9 mouse cellular contexts compared by ENCODE assay signal in the genomic region with DNA sequence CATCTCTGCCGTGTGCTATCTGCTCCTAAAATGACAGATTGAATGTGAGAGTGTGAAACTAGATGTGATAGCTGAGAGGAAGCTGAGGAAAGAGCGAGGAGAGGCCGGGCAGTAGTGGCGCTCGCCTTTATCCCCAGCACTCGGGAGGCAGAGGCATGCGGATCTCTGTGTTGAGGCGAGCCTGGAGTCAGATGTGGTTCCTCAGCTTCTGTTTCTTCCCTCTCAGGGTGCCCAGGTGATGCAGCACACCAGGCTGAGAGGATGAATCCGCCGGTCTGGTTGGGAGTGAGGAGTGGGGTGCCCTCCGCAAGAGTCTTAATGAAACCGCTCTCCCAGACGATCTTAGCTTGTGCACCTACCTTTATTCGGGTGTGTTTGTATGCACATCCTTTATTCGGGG. TPM values are rescaled to one million over a fixed set of nuclear protein-coding genes. Genes with fewer than 3 reads are reported as not detected.
DNase-seq lines count a peak whose midpoint lies in the region; ATAC-seq and TF ChIP-seq lines count a peak whose summit lies in the region.
"Had no signal": no experiment of that assay in that cellular context is flagged by ENCODE, and none has a peak within 500 bp of the region (broad histone marks: within the 10 kb centered on the region; RNA-seq: fewer than 3 reads in every experiment).

No protein-coding gene starts in this region.

- no peaks in the 10 kb centered on the region for H3K36me3 ChIP-seq in kidney, embryonic 15.5 days
- no peaks in the 10 kb centered on the region for H3K36me3 ChIP-seq in embryonic facial prominence, embryonic 15.5 days
- no peaks in the 10 kb centered on the region for H3K36me3 ChIP-seq in intestine, postnatal 0 days (ENCODE audit: control insufficient read depth, insufficient read depth)
- no peaks in the 10 kb centered on the region for H3K36me3 ChIP-seq in neural tube, embryonic 12.5 days

- peak overlapping the region; percentile 54 for H3K4me2 ChIP-seq in kidney, embryonic 15.5 days
- peak overlapping the region; percentile 55 for H3K4me2 ChIP-seq in embryonic facial prominence, embryonic 15.5 days (replicated peaks)
- H3K4me2 ChIP-seq in intestine, postnatal 0 days (replicated peaks; ENCODE audit: low read depth), result peak overlapping the region; percentile 43
- peak overlapping the region; percentile 51 for H3K4me2 ChIP-seq in neural tube, embryonic 12.5 days (replicated peaks)

- peak overlapping the region; percentile 27; the same call in 1 of the 2 replicates for H3K4me3 ChIP-seq in kidney, embryonic 15.5 days (replicated peaks)
- H3K4me3 ChIP-seq in embryonic facial prominence, embryonic 15.5 days (replicated peaks), result peak overlapping the region; percentile 34
- H3K4me3 ChIP-seq in intestine, postnatal 0 days (ENCODE audit: low read depth, low read length), result 0 out of 2 replicates have a peak overlapping the region, but pooled peaks have one; percentile 2
- H3K4me3 ChIP-seq in neural tube, embryonic 12.5 days, result no peak overlapping the region

- DNase-seq in kidney, postnatal 36 days, result no peak
- DNase-seq in right cerebral cortex, postnatal 10 days (ENCODE audit: low spot score in 2 of 2), result no peak
- DNase-seq in gastrocnemius, postnatal 36 days, result no peak
- no peak for DNase-seq in spleen, postnatal 4 days (ENCODE audit: low spot score in 2 of 2)
- DNase-seq: kidney, adult 11 months had no signal

- H3K9ac ChIP-seq in kidney, embryonic 15.5 days, result 0 out of 2 replicates have a peak overlapping the region, but pooled peaks have one; percentile 15
- H3K9ac ChIP-seq in embryonic facial prominence, embryonic 15.5 days, result 0 out of 2 replicates have a peak overlapping the region, but pooled peaks have one; percentile 15
- H3K9ac ChIP-seq in intestine, postnatal 0 days (ENCODE audit: low read depth, low read length), result no peak overlapping the region
- 0 out of 2 replicates have a peak overlapping the region, but pooled peaks have one; percentile 22 for H3K9ac ChIP-seq in neural tube, embryonic 12.5 days

- no peaks in the 10 kb centered on the region; the same call in 1 of the 2 replicates for H3K27me3 ChIP-seq in kidney, embryonic 15.5 days
- no peaks in the 10 kb centered on the region for H3K27me3 ChIP-seq in embryonic facial prominence, embryonic 15.5 days
- H3K27me3 ChIP-seq in intestine, postnatal 0 days (replicated peaks; ENCODE audit: control insufficient read depth, insufficient read depth, low read length), result no peaks in the 10 kb centered on the region
- H3K27me3 ChIP-seq in neural tube, embryonic 12.5 days (replicated peaks), result peaks cover 6% of the 10 kb centered on the region; the same call in 1 of the 2 replicates

- TF ChIP-seq CTCF in intestine, postnatal 0 days (IDR thresholded peaks at IDR 0.05; ENCODE audit: low read depth), result no peak

- peak overlapping the region; percentile 59 for H3K27ac ChIP-seq in kidney, embryonic 15.5 days
- peak overlapping the region; percentile 60 for H3K27ac ChIP-seq in embryonic facial prominence, embryonic 15.5 days (replicated peaks)
- no peak overlapping the region for H3K27ac ChIP-seq in intestine, postnatal 0 days (ENCODE audit: low read depth, low read length)
- H3K27ac ChIP-seq in neural tube, embryonic 12.5 days, result no peak overlapping the region

- peaks cover 62% of the 10 kb centered on the region for H3K4me1 ChIP-seq in kidney, embryonic 15.5 days
- H3K4me1 ChIP-seq in embryonic facial prominence, embryonic 15.5 days, result peaks cover 31% of the 10 kb centered on the region
- H3K4me1 ChIP-seq in intestine, postnatal 0 days (replicated peaks; ENCODE audit: control insufficient read depth, insufficient read depth, low read length), result peaks cover 10% of the 10 kb centered on the region; the same call in 1 of the 2 replicates
- H3K4me1 ChIP-seq in neural tube, embryonic 12.5 days, result peaks cover 22% of the 10 kb centered on the region

- no peaks in the 10 kb centered on the region for H3K9me3 ChIP-seq in kidney, embryonic 15.5 days (replicated peaks)
- H3K9me3 ChIP-seq in embryonic facial prominence, embryonic 15.5 days (replicated peaks), result no peaks in the 10 kb centered on the region
- H3K9me3 ChIP-seq in intestine, postnatal 0 days (ENCODE audit: control insufficient read depth), result no peaks in the 10 kb centered on the region
- no peaks in the 10 kb centered on the region for H3K9me3 ChIP-seq in neural tube, embryonic 12.5 days

- no peak for ATAC-seq in kidney, embryonic 15.5 days (replicated peaks; ENCODE audit: low FRiP score)
- no peak for ATAC-seq in embryonic facial prominence, embryonic 15.5 days (ENCODE audit: insufficient number of reproducible peaks, low FRiP score, low TSS enrichment, low read depth)
- no peak for ATAC-seq in intestine, postnatal 0 days
- ATAC-seq in neural tube, embryonic 12.5 days (ENCODE audit: low FRiP score, low read depth), result no peak

- intact Hi-C loops in gastrocnemius, postnatal 36 days (cut with DNase I), result loop anchor here (5.0 to 10.0 kb wide), 3 partner anchors 47 to 355 kb away; a partner anchor contains a TSS

- WGBS in kidney, embryonic 15.5 days, result 70% methylated on average over 15 of the region's 15 CpGs
- WGBS in embryonic facial prominence, embryonic 15.5 days, result 60% methylated on average over 15 of the region's 15 CpGs
- 66% methylated on average over 15 of the region's 15 CpGs for WGBS in intestine, postnatal 0 days
- 70% methylated on average over 15 of the region's 15 CpGs for WGBS in neural tube, embryonic 12.5 days

RNA-seq across cellular contexts. Expression of a gene that starts 49.1 kb away (rescaled TPM):
- 381 and 397 TPM in 2 replicates for polyA plus RNA-seq in kidney, embryonic 15.5 days (2015; fragmentation: Nextera tagmentation; extraction: Ambion mirVana)
- 242 and 268 TPM in 2 replicates for polyA plus RNA-seq in embryonic facial prominence, embryonic 15.5 days (2015; fragmentation: Nextera tagmentation; extraction: Ambion mirVana)
- 149 and 151 TPM in 2 replicates for polyA plus RNA-seq in intestine, postnatal 0 days (2015; fragmentation: Nextera tagmentation; extraction: Ambion mirVana)
- 334 and 350 TPM in 2 replicates for polyA plus RNA-seq in neural tube, embryonic 12.5 days (2016; fragmentation: Nextera tagmentation; extraction: Ambion mirVana)
- total RNA-seq in gastrocnemius, postnatal 36 days (2021), result 100 to 1,000 TPM in 1 of 2 experiments, 10 to 100 TPM in 1; 96.6 to 134 TPM

Comparison
In these comparisons a context has a peak if more than half of its experiments do, and no peak if none do; other contexts are left out.
1. H3K27ac ChIP-seq: peak in kidney, embryonic 15.5 days (single experiment) and embryonic facial prominence, embryonic 15.5 days (single experiment); none in intestine, postnatal 0 days (single experiment) and neural tube, embryonic 12.5 days (single experiment).
2. Peak in every context shown above with its lines, with median percentiles within 50 percentile points of each other: H3K4me2 ChIP-seq.